Mouse (Mus musculus) MEL (cell line): ENCODE data around the gene Kif6. TPM values are rescaled to one million over a fixed set of nuclear protein-coding genes. Genes with fewer than 3 reads are reported as not detected.

Source experiments
- DNase-seq: peaks from one replicate; pipeline ENCODE4 v3.0.0; 2011; ENCODE audit warnings: low read depth, low spot score
- H3K27ac ChIP-seq: 2 replicates; pipeline ENCODE4 v1.5.1; 2012; ENCODE audit warnings: low read depth, mild to moderate bottlenecking, control low read depth, low read length, moderate library complexity; ENCODE audit not compliant: control insufficient read depth
- H3K27me3 ChIP-seq, 2 experiments: fragments of 150-350 bp in 1 of 2; sonication (generic) in 1 of 2; 2 replicates each; pipeline ENCODE4 v1.6.1; 2012; ENCODE audit warnings: low read length in 2 of 2, mild to moderate bottlenecking in 2 of 2, improper control_type of control experiment in 1 of 2, moderate library complexity in 1 of 2; ENCODE audit not compliant: insufficient read depth in 2 of 2, control insufficient read depth in 1 of 2
- H3K36me3 ChIP-seq, 2 experiments: 2 replicates each; pipeline ENCODE4 v1.6.1; 2012 to 2014; ENCODE audit warnings: low read length in 2 of 2, improper control_type of control experiment in 1 of 2, inconsistent platforms in 1 of 2, mild to moderate bottlenecking in 1 of 2; ENCODE audit not compliant: insufficient read depth in 2 of 2, control insufficient read depth in 1 of 2
- H3K4me1 ChIP-seq, 2 experiments: fragments of 150-350 bp in 1 of 2; sonication (generic) in 1 of 2; 2 replicates each; pipeline ENCODE4 v1.6.1; 2012; ENCODE audit warnings: low read length in 2 of 2, improper control_type of control experiment in 1 of 2, mild to moderate bottlenecking in 1 of 2; ENCODE audit not compliant: insufficient read depth in 2 of 2, control insufficient read depth in 1 of 2
- H3K4me3 ChIP-seq, 2 experiments: fragments of 150-350 bp in 1 of 2; sonication (generic) in 1 of 2; 2 replicates each; pipeline ENCODE4 v1.5.1; 2012; ENCODE audit warnings: low read depth in 2 of 2, low read length in 2 of 2, mild to moderate bottlenecking in 2 of 2, moderate library complexity in 2 of 2, control low read depth in 1 of 2, improper control_type of control experiment in 1 of 2; ENCODE audit not compliant: control insufficient read depth in 1 of 2, insufficient read depth in 1 of 2
- H3K79me2 ChIP-seq: 2 replicates; pipeline ENCODE4 v1.6.1; 2012; ENCODE audit warnings: mild to moderate bottlenecking, low read length, moderate library complexity; ENCODE audit not compliant: control insufficient read depth, poor library complexity, insufficient read depth
- H3K9ac ChIP-seq: 2 replicates; pipeline ENCODE4 v1.6.1; 2012; ENCODE audit warnings: low read depth, mild to moderate bottlenecking, control low read depth, low read length, moderate library complexity; ENCODE audit not compliant: control insufficient read depth, poor library complexity, severe bottlenecking
- H3K9me3 ChIP-seq: fragments of 150-350 bp; sonication (generic); replicated peaks from 2 replicates; pipeline ENCODE4 v1.6.1; 2012; ENCODE audit warnings: mild to moderate bottlenecking, low read length, improper control_type of control experiment, moderate library complexity; ENCODE audit not compliant: insufficient read depth
- CHD1 ChIP-seq: IDR thresholded peaks from 2 replicates; pipeline ENCODE4 v1.6.1; 2012; ENCODE audit warnings: low read depth, mild to moderate bottlenecking, inconsistent platforms, low read length, improper control_type of control experiment
- CTCF ChIP-seq, 3 experiments: IDR thresholded peaks in 2 of 3; conservative IDR thresholded peaks in 1 of 3; 2 replicates each; pipeline ENCODE4 v1.5.1; 2011 to 2012; ENCODE audit warnings: low read length in 3 of 3, low read depth in 2 of 3, mild to moderate bottlenecking in 2 of 3, improper control_type of control experiment in 1 of 3, inconsistent platforms in 1 of 3, mixed read lengths in 1 of 3, moderate library complexity in 1 of 3; ENCODE audit not compliant: control insufficient read depth in 1 of 3, insufficient read depth in 1 of 3, poor library complexity in 1 of 3, severe bottlenecking in 1 of 3
- E2F4 ChIP-seq: IDR thresholded peaks from 2 replicates; pipeline ENCODE4 v1.6.1; 2011; ENCODE audit warnings: low read depth, low read length, improper control_type of control experiment, borderline replicate concordance
- ELF1 ChIP-seq: IDR thresholded peaks from 2 replicates; pipeline ENCODE4 v1.6.1; 2014; ENCODE audit warnings: low read depth, mild to moderate bottlenecking, inconsistent platforms, low read length, improper control_type of control experiment, moderate library complexity
- EP300 ChIP-seq, 2 experiments: IDR thresholded peaks; 2 replicates each; pipeline ENCODE4 v1.6.1; 2011; ENCODE audit warnings: improper control_type of control experiment in 2 of 2, low read length in 2 of 2, low read depth in 1 of 2, mild to moderate bottlenecking in 1 of 2
- ETS1 ChIP-seq: IDR thresholded peaks from 2 replicates; pipeline ENCODE4 v1.6.1; 2012; ENCODE audit warnings: low read depth, mild to moderate bottlenecking, inconsistent platforms, low read length, improper control_type of control experiment, moderate library complexity
- GABPA ChIP-seq: IDR thresholded peaks from 2 replicates; pipeline ENCODE4 v1.6.1; 2012; ENCODE audit warnings: low read depth, mild to moderate bottlenecking, inconsistent platforms, low read length, improper control_type of control experiment, moderate library complexity
- GATA1 ChIP-seq: IDR thresholded peaks from 2 replicates; pipeline ENCODE4 v1.6.1; 2011; ENCODE audit warnings: low read depth, low read length, improper control_type of control experiment
- HCFC1 ChIP-seq: IDR thresholded peaks from 2 replicates; pipeline ENCODE4 v1.6.1; 2012; ENCODE audit warnings: low read depth, mild to moderate bottlenecking, inconsistent platforms, low read length, improper control_type of control experiment, moderate library complexity
- KAT2A ChIP-seq: conservative IDR thresholded peaks from 2 replicates; pipeline ENCODE4 v1.6.1; 2012; ENCODE audit warnings: low read depth, low read length, improper control_type of control experiment, inconsistent platforms
- MAFK ChIP-seq: IDR thresholded peaks from 2 replicates; pipeline ENCODE4 v1.6.1; 2011; ENCODE audit warnings: low read depth, mild to moderate bottlenecking, low read length, improper control_type of control experiment, borderline replicate concordance
- MAX ChIP-seq: IDR thresholded peaks from 2 replicates; pipeline ENCODE4 v1.6.1; 2011; ENCODE audit warnings: low read length, improper control_type of control experiment
- MAZ ChIP-seq: IDR thresholded peaks from 2 replicates; pipeline ENCODE4 v1.6.1; 2012; ENCODE audit warnings: low read depth, mild to moderate bottlenecking, inconsistent platforms, low read length, improper control_type of control experiment
- MXI1 ChIP-seq: IDR thresholded peaks from 2 replicates; pipeline ENCODE4 v1.6.1; 2011; ENCODE audit warnings: mild to moderate bottlenecking, low read depth, low read length, improper control_type of control experiment
- MYB ChIP-seq: IDR thresholded peaks from 2 replicates; pipeline ENCODE4 v1.6.1; 2011; ENCODE audit warnings: mild to moderate bottlenecking, low read depth, low read length, improper control_type of control experiment
- MYC ChIP-seq: IDR thresholded peaks from 2 replicates; pipeline ENCODE4 v1.6.1; 2011; ENCODE audit warnings: low read depth, mild to moderate bottlenecking, low read length, improper control_type of control experiment, moderate library complexity
- NELFE ChIP-seq: IDR thresholded peaks from 2 replicates; pipeline ENCODE4 v1.6.1; 2011; ENCODE audit warnings: low read depth, low read length, improper control_type of control experiment
- POLR2A ChIP-seq, 2 experiments: IDR thresholded peaks; 2 replicates each; pipeline ENCODE4 v1.6.1; 2011 to 2012; ENCODE audit warnings: low read length in 2 of 2, mild to moderate bottlenecking in 2 of 2, control low read depth in 1 of 2, improper control_type of control experiment in 1 of 2, low read depth in 1 of 2, moderate library complexity in 1 of 2; ENCODE audit not compliant: control insufficient read depth in 1 of 2, insufficient read depth in 1 of 2, poor library complexity in 1 of 2
- POLR2AphosphoS2 ChIP-seq: IDR thresholded peaks from 2 replicates; pipeline ENCODE4 v1.6.1; 2011; ENCODE audit warnings: low read length, improper control_type of control experiment
- POLR2AphosphoS5 ChIP-seq: IDR thresholded peaks from 2 replicates; pipeline ENCODE4 v1.6.1; 2012; ENCODE audit warnings: low read depth, borderline replicate concordance, mild to moderate bottlenecking, inconsistent platforms, low read length, moderate library complexity, mixed read lengths
- SIN3A ChIP-seq: IDR thresholded peaks from 2 replicates; pipeline ENCODE4 v1.6.1; 2012; ENCODE audit warnings: low read length, improper control_type of control experiment, inconsistent platforms
- SMC3 ChIP-seq: IDR thresholded peaks from 2 replicates; pipeline ENCODE4 v1.6.1; 2011; ENCODE audit warnings: low read depth, low read length, improper control_type of control experiment
- TAL1 ChIP-seq: IDR thresholded peaks from 2 replicates; pipeline ENCODE4 v1.6.1; 2012; ENCODE audit warnings: mild to moderate bottlenecking, inconsistent platforms, low read length, moderate library complexity, mixed read lengths
- TBP ChIP-seq: IDR thresholded peaks from 2 replicates; pipeline ENCODE4 v1.8.0; 2011; ENCODE audit warnings: low read depth, low read length, improper control_type of control experiment
- USF1 ChIP-seq: IDR thresholded peaks from 2 replicates; pipeline ENCODE4 v1.6.1; 2014; ENCODE audit warnings: low read depth, mild to moderate bottlenecking, inconsistent platforms, low read length, improper control_type of control experiment, moderate library complexity
- ZC3H11A ChIP-seq: IDR thresholded peaks from 2 replicates; pipeline ENCODE4 v1.6.1; 2012; ENCODE audit warnings: low read depth, mild to moderate bottlenecking, inconsistent platforms, low read length, improper control_type of control experiment
- ZKSCAN1 ChIP-seq: IDR thresholded peaks from 2 replicates; pipeline ENCODE4 v1.6.1; 2012; ENCODE audit warnings: low read depth, mild to moderate bottlenecking, inconsistent platforms, low read length, improper control_type of control experiment, moderate library complexity
- polyA plus RNA-seq, 2 experiments: library from polyadenylated mRNA; stranded (reverse) in 1 of 2; unstranded in 1 of 2; fragments of >175 nt in 1 of 2; fragments of >200 nt in 1 of 2; gene quantifications; 2 replicates each; pipeline versions ENCODE4 v1.2.1 to v1.2.4; 2012; ENCODE audit warnings: low replicate concordance in 2 of 2, low read depth in 1 of 2; ENCODE audit not compliant: insufficient read length in 2 of 2, insufficient read depth in 1 of 2, missing spikeins in 1 of 2
- total RNA-seq: library from RNA; depleted of rRNA; stranded (reverse); fragments of 300-350 nt; gene quantifications from 2 replicates; pipeline ENCODE4 v1.2.3, GENCODE M21; 2012

Kif6 gene
- total and polyA plus RNA-seq, 3 experiments: not detected

DNA sequence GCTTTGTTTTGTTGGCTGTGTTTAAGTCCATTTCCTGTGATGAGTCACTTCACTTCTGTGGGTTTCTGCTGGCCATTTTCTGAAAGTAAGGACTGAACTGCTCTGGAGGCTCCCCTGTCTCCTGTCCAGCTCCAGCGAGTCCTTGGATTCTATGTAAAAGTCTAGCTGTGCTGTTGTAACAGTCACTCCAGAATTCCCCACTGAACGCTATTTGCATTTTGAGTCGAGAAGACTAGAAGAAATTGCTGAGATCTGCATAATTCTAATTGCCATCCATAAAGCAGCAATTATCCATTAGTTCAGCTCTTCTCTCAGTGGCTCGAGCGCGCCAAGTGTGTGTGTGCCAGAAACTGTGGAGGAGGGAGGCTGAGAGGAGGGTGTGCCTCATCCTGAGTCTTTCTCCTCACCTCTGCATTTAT, 57.0 kb downstream of the Kif6 start:
- Histone ChIP-seq H3K79me2 (no peaks in the 10 kb centered on the region), H3K4me1 (no peaks in the 10 kb centered on the region), H3K9me3 (no peaks in the 10 kb centered on the region), H3K9ac (no peak overlapping the region), H3K27ac (no peak overlapping the region), H3K36me3 (no peaks in the 10 kb centered on the region), H3K4me3 (no peak overlapping the region), H3K27me3 (no peaks in the 10 kb centered on the region)
- no peak for DNase-seq
- no peak for TF ChIP-seq GATA1
- TF ChIP-seq ZKSCAN1: no peak
- no peak for TF ChIP-seq MAZ
- no peak for TF ChIP-seq CTCF (IDR thresholded peaks at IDR 0.05 in 2 of 3, conservative IDR thresholded peaks at IDR 0.05 in 1 of 3; ENCODE audit: control insufficient read depth in 1 of 3, insufficient read depth in 1 of 3, low read depth in 2 of 3, low read length in 3 of 3, poor library complexity in 1 of 3, severe bottlenecking in 1 of 3)
- no peak for TF ChIP-seq MAX
- TF ChIP-seq NELFE: no peak
- no peak for TF ChIP-seq EP300 (IDR thresholded peaks at IDR 0.05; ENCODE audit: low read depth in 1 of 2, low read length in 2 of 2)
- TF ChIP-seq USF1: no peak
- no peak for TF ChIP-seq ZC3H11A
- no peak for TF ChIP-seq KAT2A
- TF ChIP-seq POLR2AphosphoS5: no peak
- no peak for TF ChIP-seq TAL1
- no peak for TF ChIP-seq E2F4
- TF ChIP-seq MXI1: no peak
- TF ChIP-seq CHD1: no peak
- no peak for TF ChIP-seq SMC3
- no peak for TF ChIP-seq MYC
- TF ChIP-seq HCFC1: no peak

GRCm38 (mm10) chr17:49672421-49672820, 57.5 kb downstream of the Kif6 start:
- Histone ChIP-seq H3K9me3 (no peaks in the 10 kb centered on the region), H3K36me3 (no peaks in the 10 kb centered on the region)

More at GRCm38 (mm10) chr17:49672421-49672820, 57.5 kb downstream of the Kif6 start:
- TF ChIP-seq GABPA (no peak), MYB (no peak), SIN3A (no peak), POLR2AphosphoS5 (no peak), ETS1 (no peak), CTCF (IDR thresholded peaks at IDR 0.05 in 2 of 3, conservative IDR thresholded peaks at IDR 0.05 in 1 of 3; ENCODE audit: control insufficient read depth in 1 of 3, insufficient read depth in 1 of 3, low read depth in 2 of 3, low read length in 3 of 3, poor library complexity in 1 of 3, severe bottlenecking in 1 of 3) (no peak), TAL1 (no peak), POLR2AphosphoS2 (no peak), TBP (no peak), USF1 (no peak), ELF1 (no peak), POLR2A (IDR thresholded peaks at IDR 0.05; ENCODE audit: control insufficient read depth in 1 of 2, insufficient read depth in 1 of 2, low read depth in 1 of 2, low read length in 2 of 2, poor library complexity in 1 of 2) (no peak), MAFK (no peak)
- no peaks in the 10 kb centered on the region for H3K4me1 ChIP-seq
- H3K27me3 ChIP-seq: no peaks in the 10 kb centered on the region
- H3K79me2 ChIP-seq: no peaks in the 10 kb centered on the region
- no peak for DNase-seq
- H3K4me3 ChIP-seq: no peak overlapping the region
- H3K27ac ChIP-seq: no peak overlapping the region
- no peak overlapping the region for H3K9ac ChIP-seq
